Mouse (Mus musculus) stomach, embryonic 16.5 days (tissue): ENCODE measurements around the gene Olfr1276. TPM values are rescaled to one million over a fixed set of nuclear protein-coding genes. Genes with fewer than 3 reads are reported as not detected.

Experiments
- ATAC-seq: fragments of 200-750 bp; cut with Nextera tagmentation; 2 replicates; pipeline ENCODE4 v1.8.0; 2017; ENCODE audit warnings: moderate number of reproducible peaks, moderate TSS enrichment; ENCODE audit not compliant: insufficient read depth, low FRiP score
- H3K27ac ChIP-seq: fragments of 300-500 bp; sonication (generic); 2 replicates; pipeline ENCODE4 v1.5.1; 2014; ENCODE audit warnings: low read length
- H3K27me3 ChIP-seq: fragments of 300-500 bp; sonication (generic); 2 replicates; pipeline ENCODE4 v1.6.1; 2014; ENCODE audit warnings: low read length, control low read depth, mixed read lengths; ENCODE audit not compliant: control insufficient read depth, insufficient read depth
- H3K36me3 ChIP-seq: fragments of 300-500 bp; sonication (generic); 2 replicates; pipeline ENCODE4 v1.6.1; 2014; ENCODE audit warnings: low read length; ENCODE audit not compliant: control insufficient read depth, insufficient read depth
- H3K4me1 ChIP-seq: fragments of 300-500 bp; sonication (generic); 2 replicates; pipeline ENCODE4 v1.6.1; 2014; ENCODE audit warnings: low read length, control low read depth, mixed read lengths; ENCODE audit not compliant: control insufficient read depth, insufficient read depth
- H3K4me2 ChIP-seq: fragments of 300-500 bp; sonication (generic); 2 replicates; pipeline ENCODE4 v1.6.1; 2014; ENCODE audit warnings: low read depth, low read length, mixed read lengths
- H3K4me3 ChIP-seq: fragments of 300-500 bp; sonication (generic); replicated peaks from 2 replicates; pipeline ENCODE4 v1.5.1; 2014; ENCODE audit warnings: mild to moderate bottlenecking, low read length
- H3K9ac ChIP-seq: fragments of 300-500 bp; sonication (generic); 2 replicates; pipeline ENCODE4 v1.6.1; 2014; ENCODE audit warnings: low read length
- H3K9me3 ChIP-seq: fragments of 300-500 bp; sonication (generic); replicated peaks from 2 replicates; pipeline ENCODE4 v1.6.1; 2016; ENCODE audit warnings: low read length, control low read depth; ENCODE audit not compliant: control insufficient read depth
- WGBS: fragments of 180-500 bp; shearing (Covaris S2); extraction: QIAGEN DNeasy Blood & Tissue Kit; methylation state at CpG from one replicate; pipeline ENCODE4 v1.1.7; 2014; 5-methylcytosine and 5-hydroxymethylcytosine counted together
- polyA plus RNA-seq: library from polyadenylated mRNA; unstranded; fragments of >200 nt; fragmentation: Nextera tagmentation; extraction: Ambion mirVana; gene quantifications from 2 replicates; pipeline ENCODE4 v1.2.1, GENCODE M21; 2015

Olfr1276 gene
- polyA plus RNA-seq: not detected in 2 replicates

- no peaks in the 10 kb centered on the region for H3K36me3 ChIP-seq
- H3K27ac ChIP-seq: no peak within 1 kb of the TSS
- no peak within 1 kb of the TSS for H3K4me2 ChIP-seq
- no peak within 1 kb of the TSS for H3K9ac ChIP-seq
- no peak for ATAC-seq
- H3K27me3 ChIP-seq: no peaks in the 10 kb centered on the region
- no peaks in the 10 kb centered on the region for H3K9me3 ChIP-seq
- H3K4me1 ChIP-seq: no peaks in the 10 kb centered on the region
- no peak within 1 kb of the TSS for H3K4me3 ChIP-seq
Observed at GRCm38 (mm10) chr2:111254216-111254615, at the start of gene Olfr1276. Gene Olfr1276, plus strand, starts transcription at chr2:111254516.

- Histone ChIP-seq H3K36me3 (no peaks in the 10 kb centered on the region), H3K4me1 (no peaks in the 10 kb centered on the region), H3K27me3 (no peaks in the 10 kb centered on the region), H3K4me3 (no peak within 1 kb of the TSS), H3K27ac (no peak within 1 kb of the TSS), H3K9me3 (no peaks in the 10 kb centered on the region), H3K9ac (no peak within 1 kb of the TSS), H3K4me2 (no peak within 1 kb of the TSS)
- ATAC-seq: no peak
- 83% methylated on average over 6 of the region's 6 CpGs for WGBS
Observed at GRCm38 (mm10) chr2:111229502-111229901, 24.8 kb upstream of the Olfr1276 start, which contains the start of gene 4930430A15Rik. Gene 4930430A15Rik, minus strand, starts transcription at chr2:111229602.

- H3K4me3 ChIP-seq: no peak within 1 kb of the TSS
- no peak within 1 kb of the TSS for H3K9ac ChIP-seq
- H3K36me3 ChIP-seq: no peaks in the 10 kb centered on the region
- no peak within 1 kb of the TSS for H3K4me2 ChIP-seq
- WGBS: 53% methylated on average over 1 of the region's 1 CpGs
- no peak within 1 kb of the TSS for H3K27ac ChIP-seq
- no peaks in the 10 kb centered on the region for H3K27me3 ChIP-seq
- H3K9me3 ChIP-seq: no peaks in the 10 kb centered on the region
- no peaks in the 10 kb centered on the region for H3K4me1 ChIP-seq
- no peak for ATAC-seq
Observed at GRCm38 (mm10) chr2:111235186-111235585, 19.1 kb upstream of the Olfr1276 start, which contains the start of gene Olfr1275. Gene Olfr1275, minus strand, starts transcription at chr2:111235286.

DNA sequence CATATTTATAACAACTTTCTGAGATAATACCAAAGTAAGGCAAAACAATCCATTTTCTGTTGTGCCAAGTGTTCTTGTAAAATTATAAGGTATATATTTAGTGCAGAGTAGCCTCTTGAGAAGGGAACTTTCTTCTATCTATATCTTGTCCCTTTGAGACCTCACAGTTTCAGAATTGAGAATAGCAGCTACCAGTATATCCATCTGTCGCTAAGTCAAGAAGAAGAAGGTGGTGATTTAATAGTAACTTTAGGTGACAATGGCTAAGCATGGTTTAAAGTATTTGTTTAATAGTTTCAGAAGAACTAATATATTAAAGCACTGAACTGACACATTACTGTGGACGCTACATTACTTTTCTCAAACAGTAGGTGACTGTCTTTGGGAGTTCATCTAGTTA, 19.7 kb downstream of the Olfr1276 start, which contains the start of gene Olfr1277:
Gene Olfr1277, minus strand, starts transcription at position 101 of the 400 bp plus-strand sequence.
- Histone ChIP-seq H3K4me3 (no peak within 1 kb of the TSS), H3K27ac (no peak within 1 kb of the TSS), H3K9ac (no peak within 1 kb of the TSS), H3K4me2 (no peak within 1 kb of the TSS), H3K4me1 (no peaks in the 10 kb centered on the region), H3K36me3 (no peaks in the 10 kb centered on the region), H3K27me3 (no peaks in the 10 kb centered on the region), H3K9me3 (no peaks in the 10 kb centered on the region)
- no peak for ATAC-seq
- 87% methylated on average over 2 of the region's 2 CpGs for WGBS

DNA sequence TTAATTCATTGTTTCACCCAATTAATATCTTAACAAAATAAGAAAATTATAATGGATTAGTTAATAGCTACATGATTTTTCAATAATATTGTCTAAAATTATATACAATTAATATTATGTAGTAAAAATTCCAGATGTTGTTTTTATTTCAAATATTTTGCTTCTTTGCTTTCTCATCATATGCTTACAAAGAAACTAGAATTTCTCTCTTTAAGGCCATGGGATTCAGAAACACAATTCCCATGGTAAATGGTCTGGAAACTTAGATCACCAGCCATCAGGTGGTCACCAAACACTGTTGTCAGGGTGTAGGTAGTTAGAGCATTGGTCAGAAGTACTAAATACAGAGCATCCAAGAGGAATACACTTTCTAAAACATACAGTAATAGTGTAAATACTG, 35.5 kb downstream of the Olfr1276 start, which contains the start of gene Olfr1278:
Gene Olfr1278, plus strand, starts transcription at position 301 of the 400 bp plus-strand sequence.
- no peaks in the 10 kb centered on the region for H3K36me3 ChIP-seq
- H3K4me1 ChIP-seq: no peaks in the 10 kb centered on the region
- H3K4me3 ChIP-seq: no peak within 1 kb of the TSS
- ATAC-seq: no peak
- no peak within 1 kb of the TSS for H3K9ac ChIP-seq
- no peak within 1 kb of the TSS for H3K27ac ChIP-seq
- H3K9me3 ChIP-seq: no peaks in the 10 kb centered on the region
- no peaks in the 10 kb centered on the region for H3K27me3 ChIP-seq
- H3K4me2 ChIP-seq: no peak within 1 kb of the TSS

DNA sequence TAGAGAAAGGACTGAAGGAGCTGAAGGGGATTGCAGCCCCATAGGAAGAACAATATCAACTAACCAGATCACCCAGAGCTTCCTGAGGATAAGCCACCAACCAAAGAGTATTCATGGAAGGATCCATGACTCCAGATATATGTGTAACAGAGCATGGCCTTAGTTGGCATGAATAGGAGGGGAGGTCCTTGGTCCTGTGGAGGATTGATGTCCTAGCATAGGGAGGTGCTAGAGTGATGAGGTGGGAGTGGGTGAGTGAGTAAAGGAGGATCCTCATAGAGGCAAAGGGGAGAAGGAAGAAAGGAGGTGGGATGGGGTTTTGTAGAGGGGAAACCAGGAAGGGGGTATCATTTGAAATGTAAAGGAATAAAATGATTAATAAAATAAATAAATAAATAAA, 44.2 kb downstream of the Olfr1276 start:
- H3K4me1 ChIP-seq: no peaks in the 10 kb centered on the region
- ATAC-seq: no peak
- no peaks in the 10 kb centered on the region for H3K27me3 ChIP-seq
- no peak overlapping the region for H3K4me2 ChIP-seq
- H3K27ac ChIP-seq: no peak overlapping the region
- no peaks in the 10 kb centered on the region for H3K9me3 ChIP-seq
- H3K9ac ChIP-seq: no peak overlapping the region
- H3K4me3 ChIP-seq: no peak overlapping the region
- no peaks in the 10 kb centered on the region for H3K36me3 ChIP-seq

GRCm38 (mm10) chr2:111300374-111300773, 46.1 kb downstream of the Olfr1276 start, which contains the start of gene Olfr1279:
Gene Olfr1279, plus strand, starts transcription at chr2:111300635.
- Histone ChIP-seq H3K4me1 (no peaks in the 10 kb centered on the region), H3K27ac (no peak within 1 kb of the TSS), H3K4me3 (no peak within 1 kb of the TSS), H3K9ac (no peak within 1 kb of the TSS), H3K27me3 (no peaks in the 10 kb centered on the region), H3K4me2 (no peak within 1 kb of the TSS), H3K9me3 (no peaks in the 10 kb centered on the region), H3K36me3 (no peaks in the 10 kb centered on the region)
- ATAC-seq: no peak

Other genes starting within 250 kb of the Olfr1276 start
- not detected in 2 replicates for gene Gm13941, start 148.5 kb upstream of the Olfr1276 start, polyA plus RNA-seq
- not detected in 2 replicates for gene Gm15130, start 101.6 kb upstream of the Olfr1276 start, polyA plus RNA-seq
- gene 4930430A15Rik, start 24.9 kb upstream of the Olfr1276 start, polyA plus RNA-seq: not detected in 2 replicates
- not detected in 2 replicates for gene Olfr1275, start 19.2 kb upstream of the Olfr1276 start, polyA plus RNA-seq
- not detected in 2 replicates for gene Olfr1277, start 19.6 kb downstream of the Olfr1276 start, polyA plus RNA-seq
- gene Olfr1278, start 35.6 kb downstream of the Olfr1276 start, polyA plus RNA-seq: not detected in 2 replicates
- gene Olfr1279, start 46.1 kb downstream of the Olfr1276 start, polyA plus RNA-seq: not detected in 2 replicates
- gene Olfr1280, start 59.5 kb downstream of the Olfr1276 start, polyA plus RNA-seq: not detected in 2 replicates
- not detected in 2 replicates for gene Olfr1281, start 72.0 kb downstream of the Olfr1276 start, polyA plus RNA-seq
- gene Olfr1282, start 81.6 kb downstream of the Olfr1276 start, polyA plus RNA-seq: not detected in 2 replicates
- gene Olfr1283, start 112.3 kb downstream of the Olfr1276 start, polyA plus RNA-seq: not detected in 2 replicates
- gene Olfr1284, start 121.0 kb downstream of the Olfr1276 start, polyA plus RNA-seq: not detected in 2 replicates
- not detected in 2 replicates for gene Olfr1286, start 168.6 kb downstream of the Olfr1276 start, polyA plus RNA-seq
- not detected in 2 replicates for gene Olfr1287, start 194.6 kb downstream of the Olfr1276 start, polyA plus RNA-seq
- gene Olfr1288, start 219.6 kb downstream of the Olfr1276 start, polyA plus RNA-seq: not detected in 2 replicates
- gene Olfr1289, start 226.3 kb downstream of the Olfr1276 start, polyA plus RNA-seq: not detected in 2 replicates
- gene Olfr1290, start 239.3 kb downstream of the Olfr1276 start, polyA plus RNA-seq: not detected in 2 replicates
- gene Olfr1291-ps1, start 242.7 kb downstream of the Olfr1276 start, polyA plus RNA-seq: not detected in 2 replicates